Mouse (Mus musculus) CD4-positive, CD25-positive, alpha-beta regulatory T cell, adult 9 weeks (primary cell): ENCODE measurements around the gene Ltbr. TPM values are rescaled to one million over a fixed set of nuclear protein-coding genes. Genes with fewer than 3 reads are reported as not detected.

Experiments used
- polyA plus RNA-seq: library from polyadenylated mRNA; unstranded; fragments of 100-300 nt; shearing (Covaris generic); gene quantifications from one replicate; pipeline ENCODE4 v1.2.1, GENCODE M21; 2017

The Ltbr gene
- polyA plus RNA-seq: 0.35 TPM

DNA sequence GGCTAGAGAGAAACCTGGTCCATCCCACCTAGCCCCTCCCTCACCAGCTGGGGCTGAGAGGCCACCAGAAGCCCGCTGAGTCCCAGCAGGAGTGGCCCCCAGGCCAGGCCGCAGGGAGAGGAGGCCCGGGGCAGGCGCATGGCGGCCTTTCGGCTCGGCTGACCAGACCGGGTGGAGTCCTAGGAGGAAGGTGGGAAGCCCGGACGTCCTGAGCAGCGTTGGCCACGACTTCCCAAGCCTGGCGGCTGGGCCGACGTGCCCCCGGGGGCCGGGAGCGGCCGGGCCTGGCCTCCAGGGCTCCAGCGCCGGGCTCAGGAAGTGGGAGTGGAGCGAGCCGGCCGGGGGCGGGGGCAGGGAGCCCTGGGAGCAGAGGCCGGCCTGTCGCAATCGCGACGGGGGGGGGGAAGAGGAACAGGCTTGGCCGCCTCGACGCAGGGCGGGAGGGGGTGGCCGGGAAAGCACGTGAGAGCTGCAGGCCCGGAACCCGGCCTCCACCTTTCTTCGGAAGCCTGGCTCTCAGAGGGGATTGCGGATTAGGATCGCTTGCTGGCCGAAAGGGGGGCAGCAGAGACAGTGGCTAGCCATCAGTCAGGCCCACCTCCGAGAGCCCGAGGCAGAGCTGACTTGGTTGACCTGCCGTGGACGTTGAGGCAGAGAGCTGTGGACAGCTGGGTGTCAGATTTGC is at the start of gene Ltbr:
Gene Ltbr, minus strand, starts transcription at position 340 of the 685 bp plus-strand sequence.

DNA sequence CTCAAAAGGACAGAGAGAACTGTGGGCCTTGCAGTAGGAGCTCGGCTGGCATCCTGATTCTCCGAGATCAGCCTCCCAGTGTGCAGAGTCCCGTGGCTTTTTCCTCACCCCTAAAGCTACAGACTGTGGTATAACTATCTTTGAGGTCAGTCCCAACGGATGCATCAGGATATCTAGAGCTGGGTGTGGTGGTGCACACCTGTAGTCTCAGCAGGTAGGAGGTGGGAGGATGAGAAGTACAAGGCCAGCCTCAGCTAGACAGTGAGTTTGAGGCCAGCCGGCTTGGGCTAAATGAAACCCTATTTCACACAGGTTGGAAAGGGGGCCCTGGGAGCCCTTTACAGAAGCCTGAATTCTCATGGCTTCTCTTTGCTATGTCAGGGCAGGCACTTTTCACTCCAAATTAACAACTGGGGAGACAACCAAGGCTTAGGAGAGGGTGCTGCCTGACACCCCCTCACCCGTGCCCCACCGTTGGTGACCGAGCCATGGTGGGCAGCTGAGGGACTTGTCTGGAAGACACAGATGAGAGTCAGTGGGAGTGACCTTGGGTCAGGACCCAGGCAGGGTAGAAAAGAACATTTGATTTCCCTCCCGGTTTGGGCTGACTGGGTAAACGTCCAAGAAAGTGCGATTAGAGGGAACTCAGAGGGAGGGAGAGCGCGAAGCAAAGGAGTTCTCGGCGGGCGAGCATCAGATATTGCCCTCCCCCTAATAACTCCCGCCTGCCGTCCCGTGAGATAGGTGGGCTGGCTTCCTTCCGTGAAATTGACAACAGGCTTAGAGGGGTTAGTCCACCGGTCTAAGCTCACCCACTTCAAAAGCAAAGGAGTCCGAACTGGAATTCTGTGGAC is 35.3 kb upstream of the Ltbr start, which contains the start of gene Tnfrsf1a:
Gene Tnfrsf1a, plus strand, starts transcription at position 642 of the 854 bp plus-strand sequence.

GRCm38 (mm10) chr6:125320323-125320722 is 6.6 kb upstream of the Ltbr start, which contains the start of gene Scnn1a:
TSS of gene Scnn1a (plus strand) at chr6:125320659.

GRCm38 (mm10) chr6:125285890-125286289 is 27.8 kb downstream of the Ltbr start, which contains the start of gene Tuba3a:
TSS of gene Tuba3a (minus strand) at chr6:125286042.

Other genes with a start within 250 kb of the Ltbr start
- 16.7 TPM for gene Lpar5, start 246.0 kb downstream of the Ltbr start, polyA plus RNA-seq
- gene Chd4, start 217.9 kb downstream of the Ltbr start, polyA plus RNA-seq: 89.0 TPM
- gene Nop2, start 182.0 kb downstream of the Ltbr start, polyA plus RNA-seq: 70.8 TPM
- 12.5 TPM for gene Iffo1, start 168.6 kb downstream of the Ltbr start, polyA plus RNA-seq
- 331 TPM for gene Gapdh, start 147.4 kb downstream of the Ltbr start, polyA plus RNA-seq
- 27.3 TPM for gene Ncapd2, start 122.2 kb downstream of the Ltbr start, polyA plus RNA-seq
- 117 TPM for gene Mrpl51, start 122.1 kb downstream of the Ltbr start, polyA plus RNA-seq
- gene Vamp1, start 98.3 kb downstream of the Ltbr start, polyA plus RNA-seq: 64.9 TPM
- gene Tapbpl, start 82.0 kb downstream of the Ltbr start, polyA plus RNA-seq: 136 TPM
- gene Cd27, start 76.9 kb downstream of the Ltbr start, polyA plus RNA-seq: 663 TPM
- gene Tuba3a, start 27.8 kb downstream of the Ltbr start, polyA plus RNA-seq: 1.6 TPM
- not detected for gene Scnn1a, start 6.8 kb upstream of the Ltbr start, polyA plus RNA-seq
- 59.6 TPM for gene Tnfrsf1a, start 35.5 kb upstream of the Ltbr start, polyA plus RNA-seq
- gene Plekhg6, start 66.9 kb upstream of the Ltbr start, polyA plus RNA-seq: 0.21 TPM
- gene Cd9, start 180.9 kb upstream of the Ltbr start, polyA plus RNA-seq: 146 TPM
- gene Vwf, start 232.9 kb upstream of the Ltbr start, polyA plus RNA-seq: not detected